Mouse (Mus musculus) liver, embryonic 14.5 days (tissue): ENCODE data around the gene Pdhx. TPM values are rescaled to one million over a fixed set of nuclear protein-coding genes. Genes with fewer than 3 reads are reported as not detected.

Experiments used
- ATAC-seq: fragments of 200-750 bp; cut with Nextera tagmentation; 2 replicates; pipeline ENCODE4 v1.8.0; 2017; ENCODE audit warnings: moderate number of reproducible peaks, mild to moderate bottlenecking, moderate library complexity; ENCODE audit not compliant: insufficient read depth
- DNase-seq, 3 experiments: peaks; one replicate each; pipeline ENCODE4 v3.0.0-alpha.2; 2012 to 2013; ENCODE audit warnings: low read depth in 3 of 3, low spot score in 3 of 3
- H3K27ac ChIP-seq: fragments of 300-500 bp; sonication (generic); 2 replicates; pipeline ENCODE4 v1.5.1; 2014; ENCODE audit warnings: moderate library complexity, mild to moderate bottlenecking, control low read depth, inconsistent platforms
- H3K27me3 ChIP-seq: fragments of 300-500 bp; sonication (generic); 2 replicates; pipeline ENCODE4 v1.6.1; 2014; ENCODE audit warnings: mild to moderate bottlenecking, low read length, moderate library complexity; ENCODE audit not compliant: control insufficient read depth, insufficient read depth
- H3K36me3 ChIP-seq: fragments of 300-500 bp; sonication (generic); replicated peaks from 2 replicates; pipeline ENCODE4 v1.6.1; 2014; ENCODE audit warnings: low read depth; ENCODE audit not compliant: control insufficient read depth, insufficient read depth
- H3K4me1 ChIP-seq, 2 experiments: fragments of 200-500 bp in 1 of 2; fragments of 300-500 bp in 1 of 2; sonication (generic) in 1 of 2; replicated peaks; 2 replicates each; pipeline ENCODE4 v1.6.1; 2012 to 2014; ENCODE audit warnings: antibody characterized with exemption in 1 of 2, inconsistent platforms in 1 of 2, low read length in 1 of 2; ENCODE audit not compliant: control insufficient read depth in 2 of 2, insufficient read depth in 2 of 2
- H3K4me2 ChIP-seq: fragments of 300-500 bp; sonication (generic); 2 replicates; pipeline ENCODE4 v1.6.1; 2014; ENCODE audit warnings: low read depth, mild to moderate bottlenecking, control low read depth, moderate library complexity
- H3K4me3 ChIP-seq, 2 experiments: fragments of 200-500 bp in 1 of 2; fragments of 300-500 bp in 1 of 2; sonication (generic) in 1 of 2; 2 replicates each; pipeline ENCODE4 v1.5.1; 2012 to 2014; ENCODE audit warnings: low read depth in 2 of 2, low read length in 2 of 2, mild to moderate bottlenecking in 2 of 2, control low read depth in 1 of 2, inconsistent platforms in 1 of 2, moderate library complexity in 1 of 2; ENCODE audit not compliant: insufficient read depth in 1 of 2
- H3K9ac ChIP-seq: fragments of 300-500 bp; sonication (generic); replicated peaks from 2 replicates; pipeline ENCODE4 v1.6.1; 2014; ENCODE audit warnings: mild to moderate bottlenecking, control low read depth, moderate library complexity
- H3K9me3 ChIP-seq: fragments of 300-500 bp; sonication (generic); 2 replicates; pipeline ENCODE4 v1.6.1; 2016; ENCODE audit warnings: low read length, mixed read lengths; ENCODE audit not compliant: control insufficient read depth
- CTCF ChIP-seq: IDR thresholded peaks from 2 replicates; pipeline ENCODE4 v1.5.1; 2016; ENCODE audit warnings: antibody characterized with exemption, low read depth, control low read depth
- EP300 ChIP-seq: IDR thresholded peaks from 2 replicates; pipeline ENCODE4 v1.6.1; 2016; ENCODE audit warnings: antibody characterized with exemption, low read depth
- WGBS: fragments of 180-500 bp; shearing (Covaris S2); extraction: QIAGEN DNeasy Blood & Tissue Kit; methylation state at CpG from one replicate; pipeline ENCODE4 v1.1.7; 2014; ENCODE audit not compliant: insufficient replicate concordance; 5-methylcytosine and 5-hydroxymethylcytosine counted together
- polyA plus RNA-seq, 2 experiments: library from polyadenylated mRNA; depleted of rRNA in 1 of 2; stranded (reverse) in 1 of 2; unstranded in 1 of 2; fragments of >200 nt; fragmentation: Nextera tagmentation in 1 of 2; extraction: Ambion mirVana in 1 of 2; gene quantifications; 2 replicates each; pipeline versions ENCODE4 v1.2.1 to v1.2.3; 2012 to 2014

Pdhx gene
- polyA plus RNA-seq, 2 experiments: 16.0 to 23.8 TPM

DNA sequence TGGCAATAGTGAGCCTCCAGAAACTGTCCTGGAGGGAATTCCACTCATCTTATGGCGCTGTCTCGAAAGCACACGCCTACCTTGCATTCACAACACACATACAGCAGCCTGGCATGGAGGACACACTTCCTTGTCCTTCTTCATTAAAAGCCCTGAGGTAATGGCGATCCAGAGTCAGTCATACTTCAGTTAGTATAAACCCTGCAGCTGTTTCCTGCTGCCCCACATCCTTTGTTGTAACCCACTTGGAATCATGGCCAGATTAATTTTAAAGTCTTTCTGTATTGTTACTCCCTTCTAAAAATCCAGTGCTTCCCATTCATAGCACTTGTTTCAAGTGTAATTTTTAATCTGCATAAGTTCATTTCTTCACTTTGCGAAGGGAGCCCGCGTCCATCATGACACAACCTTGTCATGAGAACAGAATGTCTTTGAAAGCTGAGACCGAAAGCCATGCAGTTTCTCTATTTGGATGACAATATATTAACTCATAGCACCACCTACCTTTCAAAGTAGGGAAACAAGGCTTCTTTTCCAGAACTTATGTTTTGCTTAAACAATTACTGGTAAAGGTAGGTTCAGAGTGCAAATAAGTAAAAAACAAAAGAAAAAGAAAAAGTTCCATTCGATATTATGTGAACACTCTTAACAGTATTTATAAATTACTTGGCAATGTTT, 54.4 kb downstream of the Pdhx start:
- no peak overlapping the region for H3K4me3 ChIP-seq
- peak; percentile 4; the same call in 1 of the 2 replicates for TF ChIP-seq CTCF
- TF ChIP-seq EP300: no peak
- 65% methylated on average over 9 of the region's 9 CpGs for WGBS

GRCm38 (mm10) chr2:103017391-103017824, 55.9 kb downstream of the Pdhx start:
- no peak overlapping the region for H3K4me3 ChIP-seq
- no peak overlapping the region for H3K27ac ChIP-seq
- H3K4me2 ChIP-seq: peak overlapping the region; percentile 16; the same call in 1 of the 2 replicates
- DNase-seq: peak; percentile 20 to 39 (median 24)
- no peaks in the 10 kb centered on the region for H3K36me3 ChIP-seq
- ATAC-seq: peak; percentile 85
- TF ChIP-seq CTCF (no peak), EP300 (peak; percentile 31; the same call in 1 of the 2 replicates)
- H3K27me3 ChIP-seq: no peaks in the 10 kb centered on the region
- H3K9me3 ChIP-seq: no peaks in the 10 kb centered on the region; the same call in 1 of the 2 replicates
- 5% methylated on average over 2 of the region's 2 CpGs for WGBS
- peaks cover 8 to 15% of the 10 kb centered on the region in 2 experiments; a peak in 3 of 4 replicates for H3K4me1 ChIP-seq
- no peak overlapping the region for H3K9ac ChIP-seq

More for the DNA sequence above, 54.4 kb downstream of the Pdhx start:
- ATAC-seq (no peak), DNase-seq (no peak)
- no peaks in the 10 kb centered on the region for H3K27me3 ChIP-seq
- H3K9me3 ChIP-seq: no peaks in the 10 kb centered on the region
- no peaks in the 10 kb centered on the region for H3K36me3 ChIP-seq
- H3K4me1 ChIP-seq: peaks cover 8 to 15% of the 10 kb centered on the region in 2 experiments; a peak in 3 of 4 replicates
- H3K9ac ChIP-seq: no peak overlapping the region
- no peak overlapping the region for H3K27ac ChIP-seq
- no peak overlapping the region for H3K4me2 ChIP-seq

DNA sequence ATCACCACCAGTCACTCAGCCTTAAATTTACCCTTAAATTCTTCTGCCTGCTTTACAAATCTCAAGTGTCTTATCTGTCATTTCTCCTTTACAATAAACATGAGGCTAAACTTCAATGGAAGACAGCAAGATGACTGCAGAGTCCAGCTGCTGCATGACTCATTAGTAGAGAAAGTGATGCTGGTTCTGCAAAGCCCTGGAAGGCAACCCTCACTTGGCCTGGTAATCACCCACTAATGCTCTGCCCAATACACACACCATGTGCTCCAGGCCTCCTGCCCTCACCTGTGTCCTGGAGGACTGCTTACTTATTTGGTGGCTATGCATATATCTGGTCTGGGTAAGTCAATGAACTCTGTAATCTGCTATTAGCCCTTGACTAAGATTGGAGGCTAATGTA, 57.2 kb downstream of the Pdhx start:
- ATAC-seq: no peak
- DNase-seq: no peak
- no peak overlapping the region for H3K4me3 ChIP-seq
- no peak overlapping the region for H3K4me2 ChIP-seq
- peaks cover 8 to 15% of the 10 kb centered on the region in 2 experiments; a peak in 3 of 4 replicates for H3K4me1 ChIP-seq
- TF ChIP-seq CTCF: no peak
- no peak for TF ChIP-seq EP300
- no peaks in the 10 kb centered on the region; the same call in 1 of the 2 replicates for H3K9me3 ChIP-seq
- no peak overlapping the region for H3K9ac ChIP-seq
- no peak overlapping the region for H3K27ac ChIP-seq
- H3K27me3 ChIP-seq: no peaks in the 10 kb centered on the region
- no peaks in the 10 kb centered on the region for H3K36me3 ChIP-seq

- Histone ChIP-seq H3K36me3 (no peaks in the 10 kb centered on the region), H3K27ac (no peak overlapping the region), H3K9ac (no peak overlapping the region), H3K4me1 (peaks cover 8 to 11% of the 10 kb centered on the region in 2 experiments; a peak in 3 of 4 replicates), H3K4me3 (no peak overlapping the region), H3K9me3 (no peaks in the 10 kb centered on the region; the same call in 1 of the 2 replicates), H3K27me3 (no peaks in the 10 kb centered on the region), H3K4me2 (no peak overlapping the region)
- DNase-seq: no peak
- TF ChIP-seq EP300: no peak
- TF ChIP-seq CTCF: peak; percentile 54
- ATAC-seq: no peak
- 68% methylated on average over 4 of the region's 4 CpGs for WGBS
These were observed 60.3 kb downstream of the Pdhx start for GRCm38 (mm10) chr2:103012782-103013575.

DNA sequence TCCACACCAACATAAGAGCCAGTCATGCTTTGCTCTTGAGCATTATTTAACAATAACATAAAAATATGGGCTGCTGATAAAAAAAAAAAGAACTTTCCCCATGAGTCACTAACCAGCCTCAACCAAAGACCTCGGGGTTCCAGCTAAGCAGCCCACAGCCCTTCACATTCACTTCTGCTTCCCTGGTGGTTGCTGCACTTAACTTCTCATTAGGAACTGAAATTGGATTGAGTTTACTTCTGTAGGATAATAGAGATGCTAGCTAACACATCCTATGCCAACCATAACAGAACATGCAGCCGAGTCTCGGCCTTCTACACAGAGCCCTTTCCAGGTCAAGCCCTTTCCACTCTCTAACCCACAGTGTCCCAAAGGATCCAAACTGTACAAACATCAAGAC, 65.1 kb downstream of the Pdhx start:
- no peaks in the 10 kb centered on the region; the same call in 1 of the 2 replicates for H3K9me3 ChIP-seq
- H3K4me3 ChIP-seq: no peak overlapping the region
- ATAC-seq (no peak), DNase-seq (no peak)
- no peak overlapping the region for H3K27ac ChIP-seq
- TF ChIP-seq EP300 (no peak), CTCF (no peak)
- H3K4me2 ChIP-seq: no peak overlapping the region
- H3K27me3 ChIP-seq: no peaks in the 10 kb centered on the region
- no peaks in the 10 kb centered on the region for H3K4me1 ChIP-seq
- 64% methylated on average over 3 of the region's 3 CpGs for WGBS
- H3K9ac ChIP-seq: no peak overlapping the region
- H3K36me3 ChIP-seq: no peaks in the 10 kb centered on the region
